Mouse (Mus musculus): ENCODE data around the gene Creb3l4. TPM values are rescaled to one million over a fixed set of nuclear protein-coding genes. Genes with fewer than 3 reads are reported as not detected.

The Creb3l4 gene
- polyA plus RNA-seq, 2 experiments from 2014 or later = 0.20 TPM; not detected in 1

Other genes starting within 250 kb of the Creb3l4 start
- gene Hax1, start 244.7 kb downstream of the Creb3l4 start, polyA plus RNA-seq (2017; shearing (Covaris generic)) = 10 to 100 TPM; 69.2 to 70.3 TPM
- 100 to 1,000 TPM; 371 to 424 TPM for gene 4933434E20Rik, start 191.9 kb downstream of the Creb3l4 start, polyA plus RNA-seq (2017; shearing (Covaris generic))
- 100 to 1,000 TPM; 226 to 315 TPM for gene Ubap2l, start 190.9 kb downstream of the Creb3l4 start, polyA plus RNA-seq (2017; shearing (Covaris generic))
- 1,000 to 10,000 TPM in 1 of 2 experiments, 100 to 1,000 TPM in 1; 868 to 1,085 TPM for gene Tpm3, start 170.9 kb downstream of the Creb3l4 start, polyA plus RNA-seq (2017; shearing (Covaris generic))
- under 1 TPM; 0.27 to 0.58 TPM for gene Nup210l, start 139.4 kb downstream of the Creb3l4 start, polyA plus RNA-seq (2017; shearing (Covaris generic))
- gene Rps27, start 29.9 kb downstream of the Creb3l4 start, polyA plus RNA-seq (2017; shearing (Covaris generic)) = 1,000 to 10,000 TPM; 7,118 to 8,557 TPM
- gene Rab13, start 29.8 kb downstream of the Creb3l4 start, polyA plus RNA-seq (2017; shearing (Covaris generic)) = under 1 TPM in 1 of 2 experiments, not detected in 1; 0.58 TPM
- gene Jtb, start 11.9 kb downstream of the Creb3l4 start, polyA plus RNA-seq (2017; shearing (Covaris generic)) = 10 to 100 TPM; 60.5 to 75.2 TPM
- 10 to 100 TPM; 36.5 to 50.4 TPM for gene Slc39a1, start 4.7 kb upstream of the Creb3l4 start, polyA plus RNA-seq (2017; shearing (Covaris generic))
- gene Crtc2, start 10.7 kb upstream of the Creb3l4 start, polyA plus RNA-seq (2017; shearing (Covaris generic)) = 10 to 100 TPM; 34.0 to 50.6 TPM
- 10 to 100 TPM; 17.9 to 28.0 TPM for gene Dennd4b, start 21.7 kb upstream of the Creb3l4 start, polyA plus RNA-seq (2017; shearing (Covaris generic))
- gene Gatad2b, start 49.7 kb upstream of the Creb3l4 start, polyA plus RNA-seq (2017; shearing (Covaris generic)) = 10 to 100 TPM; 25.2 to 26.2 TPM
- gene Slc27a3, start 146.4 kb upstream of the Creb3l4 start, polyA plus RNA-seq (2017; shearing (Covaris generic)) = under 1 TPM in 1 of 2 experiments, not detected in 1; 0.19 TPM
- gene Ints3, start 190.1 kb upstream of the Creb3l4 start, polyA plus RNA-seq (2017; shearing (Covaris generic)) = 10 to 100 TPM; 16.9 to 17.9 TPM
- gene Npr1, start 222.4 kb upstream of the Creb3l4 start, polyA plus RNA-seq (2017; shearing (Covaris generic)) = not detected
- 100 to 1,000 TPM; 113 to 125 TPM for gene Ilf2, start 232.6 kb upstream of the Creb3l4 start, polyA plus RNA-seq (2017; shearing (Covaris generic))
- 10 to 100 TPM; 60.4 to 65.0 TPM for gene Snapin, start 247.5 kb upstream of the Creb3l4 start, polyA plus RNA-seq (2017; shearing (Covaris generic))